In the genomic region with DNA sequence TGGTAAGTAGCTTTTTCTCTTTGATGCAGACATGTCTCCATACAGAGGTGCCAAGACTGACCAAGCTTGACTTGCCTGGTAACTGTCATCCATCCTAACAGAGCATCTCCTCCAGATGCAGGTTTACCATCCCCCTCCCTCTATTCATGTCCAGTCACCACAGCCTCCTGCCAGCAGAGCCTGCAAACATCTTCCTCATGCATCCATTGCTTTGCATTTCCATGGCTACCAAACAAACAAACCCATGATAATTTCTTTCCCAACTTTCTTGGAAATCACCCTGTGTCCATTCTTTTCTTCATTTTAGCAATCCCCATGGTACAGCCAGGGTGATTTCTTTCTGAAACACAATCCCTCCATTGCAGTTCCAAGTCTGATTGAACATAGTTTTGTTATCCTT, we compare ENCODE assay signal across 24 mouse cellular contexts. TPM values are rescaled to one million over a fixed set of nuclear protein-coding genes. Genes with fewer than 3 reads are reported as not detected.
DNase-seq lines count a peak whose midpoint lies in the region; ATAC-seq and TF ChIP-seq lines count a peak whose summit lies in the region.
"Had no signal": no experiment of that assay in that cellular context is flagged by ENCODE, and none has a peak within 500 bp of the region (broad histone marks: within the 10 kb centered on the region; RNA-seq: fewer than 3 reads in every experiment).

No protein-coding gene starts in this region.

- no peaks in the 10 kb centered on the region for H3K36me3 ChIP-seq in heart, embryonic 12.5 days
- H3K36me3 ChIP-seq in lung, postnatal 0 days (ENCODE audit: insufficient read depth, low read length), result no peaks in the 10 kb centered on the region
- H3K36me3 ChIP-seq: embryonic facial prominence, embryonic 15.5 days; forebrain, embryonic 10.5 days; midbrain, embryonic 10.5 days; neural tube, embryonic 13.5 days had no signal

- H3K4me3 ChIP-seq in heart, embryonic 12.5 days, result no peak overlapping the region
- H3K4me3 ChIP-seq in lung, postnatal 0 days (ENCODE audit: low read depth, low read length), result no peak overlapping the region
- H3K4me3 ChIP-seq in lung, adult 2 months (replicated peaks; ENCODE audit: extremely low read depth, low read depth, low read length), result no peak overlapping the region
- H3K4me3 ChIP-seq: embryonic facial prominence, embryonic 15.5 days; forebrain, embryonic 10.5 days; layer of hippocampus, adult 2 months; midbrain, embryonic 10.5 days; myocyte; neural tube, embryonic 13.5 days had no signal

- peak; percentile 95 for DNase-seq in heart, adult 11 months
- DNase-seq in lung, postnatal 0 days (ENCODE audit: low spot score), result peak; percentile 49
- DNase-seq in lung, adult 2 months, result no peak
- peak; percentile 9 for DNase-seq in Muller cell, postnatal 12 days (ENCODE audit: inconsistent ontology term)
- DNase-seq in lung, postnatal 36 days, result peak; percentile 45
- DNase-seq in ovary, postnatal 36 days (ENCODE audit: low spot score), result no peak
- no peak for DNase-seq in urinary bladder, adult 18-20 months (ENCODE audit: low spot score in 2 of 2)
- DNase-seq: cerebellum, adult 11 months; cerebellum, adult 9-11 months; kidney, adult 9 months; kidney, postnatal 25 days; right cerebral cortex, adult 18-20 months; thymus, adult 18-20 months; thymus, postnatal 36 days had no signal

- no peaks in the 10 kb centered on the region for H3K9me3 ChIP-seq in heart, embryonic 12.5 days (replicated peaks)
- no peaks in the 10 kb centered on the region for H3K9me3 ChIP-seq in lung, postnatal 0 days (ENCODE audit: low read length)
- H3K9me3 ChIP-seq: embryonic facial prominence, embryonic 15.5 days; forebrain, embryonic 10.5 days; midbrain, embryonic 10.5 days; neural tube, embryonic 13.5 days had no signal

- TF ChIP-seq POLR2A in lung, adult 2 months (IDR thresholded peaks at IDR 0.05; ENCODE audit: borderline replicate concordance, extremely low read depth, low read depth, low read length), result no peak

- no peak for TF ChIP-seq EP300 in lung, postnatal 0 days (IDR thresholded peaks at IDR 0.05)

- H3K4me2 ChIP-seq in heart, embryonic 12.5 days, result no peak overlapping the region
- H3K4me2 ChIP-seq in lung, postnatal 0 days (replicated peaks; ENCODE audit: low read depth, low read length), result no peak overlapping the region
- H3K4me2 ChIP-seq: embryonic facial prominence, embryonic 15.5 days; neural tube, embryonic 13.5 days had no signal

- no peak overlapping the region for H3K9ac ChIP-seq in heart, embryonic 12.5 days
- H3K9ac ChIP-seq in lung, postnatal 0 days (replicated peaks; ENCODE audit: low read depth), result no peak overlapping the region
- H3K9ac ChIP-seq: embryonic facial prominence, embryonic 15.5 days; neural tube, embryonic 13.5 days had no signal

- 0 out of 2 replicates have a peak, but pooled peaks cover 7% of the 10 kb centered on the region for H3K27me3 ChIP-seq in heart, embryonic 12.5 days (replicated peaks)
- H3K27me3 ChIP-seq in lung, postnatal 0 days (replicated peaks; ENCODE audit: insufficient read depth, low read length), result no peaks in the 10 kb centered on the region
- H3K27me3 ChIP-seq: embryonic facial prominence, embryonic 15.5 days had no signal

- H3K4me1 ChIP-seq in heart, embryonic 12.5 days (replicated peaks), result peaks cover 10% of the 10 kb centered on the region
- H3K4me1 ChIP-seq in lung, postnatal 0 days (ENCODE audit: insufficient read depth, low read depth, low read length), result no peaks in the 10 kb centered on the region
- no peaks in the 10 kb centered on the region for H3K4me1 ChIP-seq in lung, adult 2 months (ENCODE audit: control insufficient read depth, insufficient read depth, low read length)

- no peak overlapping the region for H3K27ac ChIP-seq in heart, embryonic 12.5 days (ENCODE audit: poor library complexity, severe bottlenecking)
- H3K27ac ChIP-seq in lung, postnatal 0 days (ENCODE audit: low read length), result no peak overlapping the region
- H3K27ac ChIP-seq: embryonic facial prominence, embryonic 15.5 days; forebrain, embryonic 10.5 days; hindbrain, postnatal 0 days; layer of hippocampus, adult 2 months; midbrain, embryonic 10.5 days; neural tube, embryonic 13.5 days had no signal

- no peak for ATAC-seq in heart, embryonic 12.5 days (ENCODE audit: insufficient number of reproducible peaks, low FRiP score)
- ATAC-seq in lung, postnatal 0 days, result no peak
- ATAC-seq: hindbrain, postnatal 0 days; intestine, embryonic 16.5 days; midbrain, embryonic 16.5 days had no signal

- TF ChIP-seq CTCF in lung, postnatal 0 days (IDR thresholded peaks at IDR 0.05), result no peak
- no peak for TF ChIP-seq CTCF in lung, adult 2 months (IDR thresholded peaks at IDR 0.05; ENCODE audit: insufficient read depth, low read length)

RNA-seq across cellular contexts. Expression of gene Apbb1ip, which starts 2.6 kb away (rescaled TPM):
- 0.61 and 1.2 TPM in 2 replicates for polyA plus RNA-seq in heart, embryonic 12.5 days (2016; fragmentation: Nextera tagmentation; extraction: Ambion mirVana)
- 5.3 and 5.5 TPM in 2 replicates for polyA plus RNA-seq in lung, postnatal 0 days (2015; fragmentation: Nextera tagmentation; extraction: Ambion mirVana)
- polyA plus RNA-seq in lung, adult 2 months (2012; rRNA removed), result 5.5 and 6.1 TPM in 2 replicates

Comparison
In these comparisons a context has a peak if more than half of its experiments do, and no peak if none do; other contexts are left out.
1. DNase-seq: peak in heart, adult 11 months (single experiment), lung, postnatal 0 days (single experiment), Muller cell, postnatal 12 days (single experiment) and lung, postnatal 36 days (single experiment); none in lung, adult 2 months (single experiment), ovary, postnatal 36 days (single experiment) and urinary bladder, adult 18-20 months (0 of 2).